Mouse (Mus musculus) ES-E14 (cell line): ENCODE data around the gene Insr. TPM values are rescaled to one million over a fixed set of nuclear protein-coding genes. Genes with fewer than 3 reads are reported as not detected.

ENCODE experiments used
- DNase-seq: peaks from one replicate; pipeline ENCODE4 v3.0.0-alpha.2; 2013; ENCODE audit warnings: low read depth, low spot score
- H3K27ac ChIP-seq: 2 replicates; pipeline ENCODE4 v1.5.1; 2012; ENCODE audit warnings: low read depth, mild to moderate bottlenecking, low read length, moderate library complexity, mixed read lengths; ENCODE audit not compliant: poor library complexity, insufficient read depth, severe bottlenecking
- H3K36me3 ChIP-seq: 2 replicates; pipeline ENCODE4 v1.6.1; 2012; ENCODE audit warnings: mild to moderate bottlenecking, low read length, moderate library complexity, mixed read lengths; ENCODE audit not compliant: control insufficient read depth, poor library complexity, insufficient read depth, severe bottlenecking
- H3K4me1 ChIP-seq, 2 experiments: fragments of 150-350 bp in 1 of 2; sonication (generic) in 1 of 2; 2 replicates each; pipeline ENCODE4 v1.6.1; 2012; ENCODE audit warnings: low read length in 2 of 2, mild to moderate bottlenecking in 1 of 2, mixed read lengths in 1 of 2; ENCODE audit not compliant: control insufficient read depth in 2 of 2, insufficient read depth in 2 of 2, poor library complexity in 1 of 2
- H3K4me3 ChIP-seq, 2 experiments: fragments of 150-350 bp in 1 of 2; sonication (generic) in 1 of 2; 2 replicates each; pipeline ENCODE4 v1.5.1; 2012; ENCODE audit warnings: low read length in 2 of 2, low read depth in 1 of 2, mild to moderate bottlenecking in 1 of 2, mixed read lengths in 1 of 2; ENCODE audit not compliant: insufficient read depth in 1 of 2, poor library complexity in 1 of 2, severe bottlenecking in 1 of 2
- H3K9ac ChIP-seq: 2 replicates; pipeline ENCODE4 v1.6.1; 2012; ENCODE audit warnings: low read depth, mild to moderate bottlenecking, low read length, mixed read lengths; ENCODE audit not compliant: poor library complexity, insufficient read depth, severe bottlenecking
- H3K9me3 ChIP-seq: fragments of 150-350 bp; sonication (generic); 2 replicates; pipeline ENCODE4 v1.6.1; 2012; ENCODE audit warnings: low read depth, mild to moderate bottlenecking, low read length; ENCODE audit not compliant: control insufficient read depth, insufficient read depth
- CHD2 ChIP-seq: IDR thresholded peaks from 2 replicates; pipeline ENCODE4 v1.6.1; 2014; ENCODE audit warnings: mild to moderate bottlenecking, low read depth, low read length, inconsistent platforms
- HCFC1 ChIP-seq: IDR thresholded peaks from 2 replicates; pipeline ENCODE4 v1.6.1; 2012; ENCODE audit warnings: low read length, inconsistent platforms, borderline replicate concordance; ENCODE audit not compliant: insufficient read depth
- MAFK ChIP-seq: IDR thresholded peaks from 2 replicates; pipeline ENCODE4 v1.6.1; 2014; ENCODE audit warnings: mild to moderate bottlenecking, low read depth, low read length, inconsistent platforms; ENCODE audit not compliant: insufficient read depth
- ZC3H11A ChIP-seq: IDR thresholded peaks from 2 replicates; pipeline ENCODE4 v1.6.1; 2012; ENCODE audit warnings: low read depth, mild to moderate bottlenecking, inconsistent platforms, low read length, borderline replicate concordance
- ZNF384 ChIP-seq: IDR thresholded peaks from 2 replicates; pipeline ENCODE4 v1.6.1; 2012; ENCODE audit warnings: low read depth, low read length, inconsistent platforms
- in situ Hi-C, 2 experiments: fragments of 600-800 bp; cut with MboI; formaldehyde crosslinking; loops; one replicate each; pipeline ENCODE4 v1.15.1; 2025; ENCODE audit warnings: low sequenced_read_pairs in 2 of 2, inconsistent platforms in 1 of 2; ENCODE audit not compliant: unreplicated experiment in 2 of 2
- total RNA-seq: library from RNA; depleted of rRNA; stranded (reverse); fragments of 300-350 nt; gene quantifications from 2 replicates; pipeline ENCODE4 v1.2.3, GENCODE M21; 2012

Insr gene
- total RNA-seq, 1 experiment, result 9.3 TPM

DNA sequence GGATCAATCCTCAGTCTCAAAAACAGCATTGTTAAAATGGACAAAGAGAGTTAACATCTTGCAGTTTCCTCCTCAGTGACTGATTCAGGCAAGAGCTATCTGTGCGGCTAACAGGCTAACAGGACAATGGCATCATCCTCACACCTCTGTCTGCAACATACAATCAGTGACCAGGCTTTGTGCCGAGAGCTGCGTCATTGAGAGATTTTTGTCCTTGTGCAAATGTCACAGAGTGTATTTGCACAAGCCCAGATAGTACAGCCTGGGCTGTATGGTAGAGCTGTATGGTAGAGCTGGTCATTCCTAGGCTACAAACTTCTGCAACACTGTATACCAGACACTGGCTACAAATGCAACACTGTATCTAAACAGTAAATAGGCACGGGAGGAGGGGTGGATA lies 5.2 kb upstream of the Insr start:
- Histone ChIP-seq H3K4me3 (no peak overlapping the region), H3K36me3 (no peaks in the 10 kb centered on the region), H3K27ac (no peak overlapping the region), H3K4me1 (peaks cover 0 to 2% of the 10 kb centered on the region in 2 experiments; a peak in 1 of 4 replicates), H3K9ac (no peak overlapping the region), H3K9me3 (no peaks in the 10 kb centered on the region)
- TF ChIP-seq HCFC1 (no peak), CHD2 (no peak), ZC3H11A (no peak), ZNF384 (no peak), MAFK (no peak)
- DNase-seq, result no peak
- in situ Hi-C loops, result loop anchor here in 1 of 2 experiments (10.0 kb wide), 1 partner anchor 390 kb away; the partner anchor contains the start of genes Fcor and Trappc5

GRCm38 (mm10) chr8:3281296-3281695 lies 1.9 kb upstream of the Insr start:
- Histone ChIP-seq H3K9ac (no peak overlapping the region), H3K9me3 (no peaks in the 10 kb centered on the region), H3K4me1 (peaks cover 0 to 5% of the 10 kb centered on the region in 2 experiments; a peak in 2 of 4 replicates), H3K4me3 (no peak overlapping the region), H3K36me3 (peaks cover 3% of the 10 kb centered on the region; the same call in 1 of the 2 replicates), H3K27ac (no peak overlapping the region)
- no peak for TF ChIP-seq HCFC1
- no peak for TF ChIP-seq ZNF384
- TF ChIP-seq ZC3H11A, result no peak
- no peak for TF ChIP-seq MAFK
- TF ChIP-seq CHD2, result no peak
- in situ Hi-C loops, result loop anchor here in 1 of 2 experiments (10.0 kb wide), 1 partner anchor 394 kb away; the partner anchor contains the start of genes Fcor and Trappc5
- DNase-seq, result no peak

- DNase-seq, result no peak
- Histone ChIP-seq H3K27ac (no peak overlapping the region), H3K4me1 (peaks cover 0 to 5% of the 10 kb centered on the region in 2 experiments; a peak in 2 of 4 replicates), H3K4me3 (peak overlapping the region in 1 of 2 experiments; percentile 62; a peak in 2 of 4 replicates), H3K9me3 (no peaks in the 10 kb centered on the region), H3K9ac (no peak overlapping the region), H3K36me3 (peaks cover 3% of the 10 kb centered on the region; the same call in 1 of the 2 replicates)
- in situ Hi-C loops, result loop anchor here in 1 of 2 experiments (10.0 kb wide), 1 partner anchor 394 kb away; the partner anchor contains the start of genes Fcor and Trappc5
- no peak for TF ChIP-seq CHD2
- no peak for TF ChIP-seq HCFC1
- TF ChIP-seq ZNF384, result no peak
- TF ChIP-seq ZC3H11A, result no peak
- TF ChIP-seq MAFK, result no peak
Observed at GRCm38 (mm10) chr8:3280266-3280910, 971 bp upstream of the Insr start.

DNA sequence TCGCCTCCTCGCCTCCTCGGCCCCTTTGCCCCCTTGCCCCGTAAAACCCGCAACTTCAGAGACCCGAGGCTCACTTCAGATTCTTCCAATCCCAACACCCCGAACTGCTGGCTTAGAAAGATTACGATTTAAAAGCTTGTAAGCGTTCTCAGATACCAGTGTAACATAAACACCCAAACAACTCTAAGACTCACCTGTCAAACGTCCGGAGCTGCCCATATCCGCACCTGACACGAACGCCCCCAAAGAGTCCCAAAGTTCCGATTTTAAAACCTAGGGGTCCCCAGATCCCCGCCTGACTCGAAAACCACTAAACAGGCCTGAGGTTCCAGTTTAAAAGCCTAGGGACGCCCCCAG lies 282 bp upstream of the Insr start:
- H3K27ac ChIP-seq, result no peak overlapping the region
- TF ChIP-seq CHD2 (no peak), MAFK (no peak), ZNF384 (no peak), ZC3H11A (no peak), HCFC1 (no peak)
- no peak overlapping the region for H3K9ac ChIP-seq
- no peaks in the 10 kb centered on the region for H3K9me3 ChIP-seq
- peaks cover 3% of the 10 kb centered on the region; the same call in 1 of the 2 replicates for H3K36me3 ChIP-seq
- in situ Hi-C loops, result loop anchor here in 1 of 2 experiments (5.0 to 10.0 kb wide), 2 partner anchors 57 to 395 kb away; partner anchors contain the start of genes Fcor and Trappc5
- DNase-seq, result no peak
- peak overlapping the region; percentile 62 to 82 for H3K4me3 ChIP-seq
- H3K4me1 ChIP-seq, result peaks cover 0 to 5% of the 10 kb centered on the region in 2 experiments; a peak in 2 of 4 replicates
